Mouse (Mus musculus) embryo, embryonic 10.5 days (tissue): ENCODE data around the gene Calr.

Experiments used
- DNase-seq: peaks from one replicate; pipeline ENCODE4 v3.0.0-alpha.2; 2015; ENCODE audit warnings: low spot score

The Calr gene

GRCm38 (mm10) chr8:84815547-84815946, 31.2 kb downstream of the Calr start:
- peak; percentile 93 for DNase-seq

- no peak for DNase-seq
Measured at GRCm38 (mm10) chr8:84814555-84815441, 31.9 kb downstream of the Calr start.

GRCm38 (mm10) chr8:84814240-84814554, 32.5 kb downstream of the Calr start:
- no peak for DNase-seq

GRCm38 (mm10) chr8:84813830-84814229, 32.9 kb downstream of the Calr start:
- DNase-seq: no peak

- DNase-seq: peak; percentile 93
Measured at GRCm38 (mm10) chr8:84813059-84813458, 33.7 kb downstream of the Calr start.

GRCm38 (mm10) chr8:84811303-84811702, 35.4 kb downstream of the Calr start:
- no peak for DNase-seq

- DNase-seq: peak; percentile 90
Measured at GRCm38 (mm10) chr8:84810896-84811295, 35.8 kb downstream of the Calr start.

- no peak for DNase-seq
Measured at GRCm38 (mm10) chr8:84809941-84810280, 36.8 kb downstream of the Calr start.

GRCm38 (mm10) chr8:84809109-84809940, 37.4 kb downstream of the Calr start:
- DNase-seq: no peak

GRCm38 (mm10) chr8:84806031-84806430, 40.7 kb downstream of the Calr start:
- DNase-seq: no peak

GRCm38 (mm10) chr8:84799999-84800831, 46.5 kb downstream of the Calr start, which contains the start of gene Nfix:
Nfix (minus strand) TSS chr8:84800344.
- DNase-seq: no peak

- DNase-seq: no peak
Measured at GRCm38 (mm10) chr8:84799136-84799931, 47.4 kb downstream of the Calr start.

- DNase-seq: no peak
Measured at GRCm38 (mm10) chr8:84798446-84799135, 48.1 kb downstream of the Calr start.

- no peak for DNase-seq
Measured at GRCm38 (mm10) chr8:84797971-84798370, 48.8 kb downstream of the Calr start.

GRCm38 (mm10) chr8:84797256-84797797, 49.4 kb downstream of the Calr start:
- DNase-seq: no peak

- DNase-seq: no peak
Measured at GRCm38 (mm10) chr8:84794486-84794885, 52.2 kb downstream of the Calr start.

GRCm38 (mm10) chr8:84793791-84794485, 52.8 kb downstream of the Calr start:
- DNase-seq: no peak

GRCm38 (mm10) chr8:84793134-84793533, 53.6 kb downstream of the Calr start:
- no peak for DNase-seq

GRCm38 (mm10) chr8:84792429-84792947, 54.2 kb downstream of the Calr start:
- no peak for DNase-seq
